Mouse (Mus musculus) kidney, embryonic 14.5 days (tissue): ENCODE results near the gene Atf7. TPM values are rescaled to one million over a fixed set of nuclear protein-coding genes. Genes with fewer than 3 reads are reported as not detected.

Source experiments
- ATAC-seq: fragments of 200-750 bp; cut with Nextera tagmentation; 2 replicates; pipeline ENCODE4 v1.8.0; 2017; ENCODE audit warnings: moderate number of reproducible peaks, mild to moderate bottlenecking, moderate TSS enrichment, moderate library complexity; ENCODE audit not compliant: low FRiP score, low TSS enrichment
- H3K27ac ChIP-seq: fragments of 300-500 bp; sonication (generic); 2 replicates; pipeline ENCODE4 v1.5.1; 2014; ENCODE audit warnings: low read depth, mild to moderate bottlenecking, low read length, moderate library complexity, mixed read lengths
- H3K27me3 ChIP-seq: fragments of 300-500 bp; sonication (generic); 2 replicates; pipeline ENCODE4 v1.6.1; 2014; ENCODE audit warnings: mild to moderate bottlenecking, low read length; ENCODE audit not compliant: control insufficient read depth, insufficient read depth
- H3K36me3 ChIP-seq: fragments of 300-500 bp; sonication (generic); 2 replicates; pipeline ENCODE4 v1.6.1; 2014; ENCODE audit warnings: low read length, mixed read lengths; ENCODE audit not compliant: control insufficient read depth, insufficient read depth
- H3K4me1 ChIP-seq: fragments of 300-500 bp; sonication (generic); 2 replicates; pipeline ENCODE4 v1.6.1; 2014; ENCODE audit warnings: low read length, mixed read lengths; ENCODE audit not compliant: control insufficient read depth, insufficient read depth
- H3K4me2 ChIP-seq: fragments of 300-500 bp; sonication (generic); replicated peaks from 2 replicates; pipeline ENCODE4 v1.6.1; 2014; ENCODE audit warnings: low read depth, mild to moderate bottlenecking, low read length
- H3K4me3 ChIP-seq: fragments of 300-500 bp; sonication (generic); 2 replicates; pipeline ENCODE4 v1.5.1; 2014; ENCODE audit warnings: mild to moderate bottlenecking, low read length
- H3K9ac ChIP-seq: fragments of 300-500 bp; sonication (generic); 2 replicates; pipeline ENCODE4 v1.6.1; 2014; ENCODE audit warnings: low read depth, mild to moderate bottlenecking, low read length, moderate library complexity
- H3K9me3 ChIP-seq: fragments of 300-500 bp; sonication (generic); 2 replicates; pipeline ENCODE4 v1.6.1; 2016; ENCODE audit warnings: low read length; ENCODE audit not compliant: control insufficient read depth
- WGBS: fragments of 180-500 bp; shearing (Covaris S2); extraction: QIAGEN DNeasy Blood & Tissue Kit; methylation state at CpG from one replicate; pipeline ENCODE4 v1.1.7; 2014; 5-methylcytosine and 5-hydroxymethylcytosine counted together
- polyA plus RNA-seq: library from polyadenylated mRNA; unstranded; fragments of >200 nt; fragmentation: Nextera tagmentation; extraction: Ambion mirVana; gene quantifications from 2 replicates; pipeline ENCODE4 v1.2.1, GENCODE M21; 2014

Atf7 gene
- polyA plus RNA-seq, 1 experiment from 2014 or later, result 30.5 TPM

GRCm38 (mm10) chr15:102546677-102547427, 78.4 kb downstream of the Atf7 start:
- H3K4me2 ChIP-seq, result no peak overlapping the region
- 88% methylated on average over 3 of the region's 3 CpGs for WGBS
- H3K9ac ChIP-seq, result no peak overlapping the region
- H3K27ac ChIP-seq, result no peak overlapping the region
- H3K36me3 ChIP-seq, result peaks cover 48% of the 10 kb centered on the region
- no peaks in the 10 kb centered on the region for H3K27me3 ChIP-seq
- H3K4me3 ChIP-seq, result no peak overlapping the region
- ATAC-seq, result no peak
- H3K9me3 ChIP-seq, result no peaks in the 10 kb centered on the region
- H3K4me1 ChIP-seq, result no peaks in the 10 kb centered on the region

- Histone ChIP-seq H3K9ac (no peak overlapping the region), H3K27ac (no peak overlapping the region), H3K4me2 (no peak overlapping the region), H3K27me3 (no peaks in the 10 kb centered on the region), H3K36me3 (peaks cover 42% of the 10 kb centered on the region), H3K4me3 (no peak overlapping the region), H3K4me1 (no peaks in the 10 kb centered on the region), H3K9me3 (no peaks in the 10 kb centered on the region)
- ATAC-seq, result no peak
- 90% methylated on average over 3 of the region's 3 CpGs for WGBS
Observed at GRCm38 (mm10) chr15:102546246-102546645, 79.0 kb downstream of the Atf7 start.

GRCm38 (mm10) chr15:102544801-102545200, 80.5 kb downstream of the Atf7 start:
- no peak overlapping the region for H3K27ac ChIP-seq
- H3K4me1 ChIP-seq, result no peaks in the 10 kb centered on the region
- H3K9ac ChIP-seq, result no peak overlapping the region
- H3K4me3 ChIP-seq, result no peak overlapping the region
- H3K9me3 ChIP-seq, result no peaks in the 10 kb centered on the region
- WGBS, result 91% methylated on average over 4 of the region's 4 CpGs
- peaks cover 52% of the 10 kb centered on the region for H3K36me3 ChIP-seq
- H3K4me2 ChIP-seq, result no peak overlapping the region
- ATAC-seq, result no peak
- no peaks in the 10 kb centered on the region for H3K27me3 ChIP-seq

DNA sequence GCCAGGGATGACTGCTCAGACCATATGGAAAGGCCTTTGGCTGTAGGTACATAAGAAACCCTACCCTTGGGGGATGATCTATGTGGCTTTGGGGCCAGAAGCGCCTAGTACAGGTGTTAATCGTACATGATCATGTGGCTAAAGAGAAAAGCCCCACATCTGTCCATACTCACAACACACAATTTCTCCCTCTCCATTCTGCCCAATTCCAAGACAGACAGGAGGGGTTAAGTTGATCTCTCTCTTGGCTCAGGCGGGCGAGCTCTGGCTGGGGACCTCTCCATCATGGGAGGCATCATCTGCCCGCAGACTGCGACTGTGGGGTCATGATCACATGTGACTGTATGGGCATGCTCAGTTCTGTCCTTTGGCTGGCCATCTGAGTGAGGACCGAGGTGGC, 91.3 kb downstream of the Atf7 start:
- WGBS, result 91% methylated on average over 7 of the region's 7 CpGs
- Histone ChIP-seq H3K4me3 (no peak overlapping the region), H3K36me3 (peaks cover 73% of the 10 kb centered on the region), H3K4me2 (no peak overlapping the region), H3K27ac (no peak overlapping the region), H3K9me3 (no peaks in the 10 kb centered on the region), H3K4me1 (no peaks in the 10 kb centered on the region), H3K9ac (no peak overlapping the region), H3K27me3 (no peaks in the 10 kb centered on the region)
- ATAC-seq, result no peak

- no peaks in the 10 kb centered on the region for H3K27me3 ChIP-seq
- H3K9ac ChIP-seq, result no peak overlapping the region
- 90% methylated on average over 3 of the region's 3 CpGs for WGBS
- H3K4me2 ChIP-seq, result no peak overlapping the region
- H3K27ac ChIP-seq, result no peak overlapping the region
- peaks cover 80% of the 10 kb centered on the region for H3K36me3 ChIP-seq
- no peaks in the 10 kb centered on the region for H3K4me1 ChIP-seq
- no peak for ATAC-seq
- no peak overlapping the region for H3K4me3 ChIP-seq
- no peaks in the 10 kb centered on the region for H3K9me3 ChIP-seq
Observed at GRCm38 (mm10) chr15:102532106-102532900, 93.0 kb downstream of the Atf7 start.

DNA sequence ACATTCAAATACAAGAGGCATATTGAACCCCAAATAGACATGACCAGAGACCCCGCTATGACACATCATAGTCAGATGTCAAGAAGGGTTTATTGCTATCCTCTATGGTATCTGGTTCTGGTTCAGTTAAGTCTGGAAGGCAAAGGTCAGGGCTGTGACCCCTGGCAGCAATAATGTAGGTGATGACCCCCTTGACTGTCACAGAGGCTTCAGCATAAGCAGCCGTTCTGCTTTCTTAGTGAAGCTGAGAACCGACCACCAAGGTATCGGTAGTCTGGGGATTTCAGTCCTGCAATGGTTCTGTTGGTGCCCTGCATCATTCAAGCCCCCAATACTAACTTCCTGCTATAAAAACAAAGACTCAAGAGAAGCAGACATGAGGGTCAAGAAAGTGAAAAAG, 93.7 kb downstream of the Atf7 start:
- no peak for ATAC-seq
- no peaks in the 10 kb centered on the region for H3K9me3 ChIP-seq

GRCm38 (mm10) chr15:102530566-102530965, 94.7 kb downstream of the Atf7 start:
- ATAC-seq, result no peak
- WGBS, result 79% methylated on average over 4 of the region's 4 CpGs
- no peak overlapping the region for H3K9ac ChIP-seq

More for the DNA sequence above, 93.7 kb downstream of the Atf7 start:
- Histone ChIP-seq H3K4me3 (no peak overlapping the region), H3K4me2 (no peak overlapping the region), H3K27me3 (no peaks in the 10 kb centered on the region), H3K36me3 (peaks cover 75% of the 10 kb centered on the region), H3K9ac (no peak overlapping the region), H3K27ac (no peak overlapping the region), H3K4me1 (no peaks in the 10 kb centered on the region)
- 55% methylated on average over 4 of the region's 4 CpGs for WGBS

GRCm38 (mm10) chr15:102528396-102528795, 96.9 kb downstream of the Atf7 start:
- H3K9ac ChIP-seq, result no peak overlapping the region
- H3K9me3 ChIP-seq, result no peaks in the 10 kb centered on the region
- no peak for ATAC-seq
- WGBS, result 97% methylated on average over 1 of the region's 1 CpGs
- H3K27ac ChIP-seq, result no peak overlapping the region
- H3K27me3 ChIP-seq, result no peaks in the 10 kb centered on the region
- H3K36me3 ChIP-seq, result peaks cover 69% of the 10 kb centered on the region
- H3K4me2 ChIP-seq, result no peak overlapping the region
- no peak overlapping the region for H3K4me3 ChIP-seq
- H3K4me1 ChIP-seq, result no peaks in the 10 kb centered on the region

More at GRCm38 (mm10) chr15:102530566-102530965, 94.7 kb downstream of the Atf7 start:
- H3K36me3 ChIP-seq, result peaks cover 69% of the 10 kb centered on the region
- H3K9me3 ChIP-seq, result no peaks in the 10 kb centered on the region
- H3K27me3 ChIP-seq, result no peaks in the 10 kb centered on the region
- no peak overlapping the region for H3K4me2 ChIP-seq
- H3K27ac ChIP-seq, result no peak overlapping the region
- no peaks in the 10 kb centered on the region for H3K4me1 ChIP-seq
- no peak overlapping the region for H3K4me3 ChIP-seq

DNA sequence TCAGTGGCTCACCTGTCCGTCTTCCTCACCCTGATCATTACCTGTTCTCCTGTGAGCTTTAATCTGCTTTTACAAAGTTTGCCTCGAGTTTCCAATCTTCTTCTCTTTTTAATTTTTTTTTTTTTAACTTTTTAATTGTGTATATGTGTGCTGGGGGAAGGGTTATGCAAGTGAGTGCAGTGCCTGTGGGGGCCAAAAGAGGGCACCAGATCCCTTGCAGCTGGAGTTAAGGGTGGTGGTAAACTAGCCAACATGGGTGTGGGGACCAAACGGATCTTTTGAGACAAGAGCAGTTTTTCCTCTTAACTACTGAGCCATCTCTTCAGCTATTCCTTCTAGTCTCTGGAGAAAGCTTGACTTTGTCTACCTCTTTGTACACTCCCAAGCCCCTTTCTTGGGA, 97.3 kb downstream of the Atf7 start:
- peaks cover 65% of the 10 kb centered on the region for H3K36me3 ChIP-seq
- no peaks in the 10 kb centered on the region for H3K4me1 ChIP-seq
- no peaks in the 10 kb centered on the region for H3K27me3 ChIP-seq
- no peak overlapping the region for H3K4me3 ChIP-seq
- no peak overlapping the region for H3K27ac ChIP-seq
- no peak for ATAC-seq
- 75% methylated on average over 3 of the region's 3 CpGs for WGBS
- H3K4me2 ChIP-seq, result no peak overlapping the region
- H3K9me3 ChIP-seq, result no peaks in the 10 kb centered on the region
- H3K9ac ChIP-seq, result no peak overlapping the region
